Mouse (Mus musculus): Measurements from ENCODE around the gene Limd2. TPM values are rescaled to one million over a fixed set of nuclear protein-coding genes. Genes with fewer than 3 reads are reported as not detected.
"Not testable (repeated sequence)": the region's sequence is repeated elsewhere in the genome, so short reads cannot be mapped to it uniquely, and the experiment has no call there.

The Limd2 gene
- polyA plus RNA-seq, 1 experiment: 121 TPM

- H3K4me1 ChIP-seq: peaks cover 46% of the 10 kb centered on the region
- H3K27me3 ChIP-seq (replicated peaks): no peaks in the 10 kb centered on the region
- peaks cover 34% of the 10 kb centered on the region for H3K36me3 ChIP-seq (replicated peaks; ENCODE audit: low read length)
- TF ChIP-seq FLI1 (IDR thresholded peaks at IDR 0.05; ENCODE audit: low read length) (no peak), GATA1 (IDR thresholded peaks at IDR 0.05; ENCODE audit: borderline replicate concordance, low read length) (peak; percentile 99)
- H3K4me3 ChIP-seq (replicated peaks): peak overlapping the region; percentile 89
- no peaks in the 10 kb centered on the region for H3K9me3 ChIP-seq
These were observed 25.8 kb downstream of the Limd2 start for GRCm38 (mm10) chr11:106134580-106135528.

DNA sequence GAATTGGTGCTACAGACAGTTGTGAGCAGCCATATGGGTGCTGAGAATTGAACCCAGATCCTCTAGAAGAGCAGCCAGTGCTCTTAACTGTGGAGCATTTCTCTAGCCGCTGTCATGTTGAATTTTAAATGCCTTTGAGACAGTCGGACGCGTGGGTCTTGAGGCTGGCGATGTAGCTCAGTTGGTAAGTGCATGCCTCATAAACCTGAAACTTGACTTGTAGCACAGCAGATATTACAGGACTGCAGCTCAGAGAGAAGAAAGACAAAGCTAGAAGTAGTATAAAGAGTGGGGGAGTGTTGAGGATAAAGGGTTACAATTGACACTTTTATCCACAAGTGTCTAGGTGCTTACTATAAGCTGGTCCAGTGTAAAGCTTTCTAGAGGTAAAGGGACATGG is 28.1 kb downstream of the Limd2 start:
- H3K36me3 ChIP-seq (replicated peaks; ENCODE audit: low read length): peaks cover 40% of the 10 kb centered on the region
- TF ChIP-seq GATA1 (IDR thresholded peaks at IDR 0.05; ENCODE audit: borderline replicate concordance, low read length) (no peak), FLI1 (IDR thresholded peaks at IDR 0.05; ENCODE audit: low read length) (no peak)

DNA sequence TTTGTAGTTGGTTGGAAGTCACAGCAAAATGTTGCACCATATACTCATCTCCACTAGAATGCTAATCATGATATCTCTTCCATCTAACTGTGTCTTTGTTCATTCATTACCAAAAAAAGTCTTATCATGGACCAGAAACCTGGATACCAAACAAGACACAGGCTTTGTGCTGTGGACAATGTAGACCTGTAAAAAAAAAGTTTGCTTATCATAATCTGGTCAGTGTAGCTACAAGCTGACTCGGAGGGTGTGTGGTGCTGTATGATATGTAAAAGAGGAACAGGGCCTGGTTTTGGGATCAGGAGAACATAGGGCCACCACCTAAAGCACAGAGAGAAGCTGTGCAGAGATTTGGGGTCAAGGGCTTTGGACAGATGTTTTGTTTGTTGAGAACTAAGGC is 31.2 kb downstream of the Limd2 start:
- no peak for TF ChIP-seq FLI1 (IDR thresholded peaks at IDR 0.05; ENCODE audit: low read length)
- TF ChIP-seq GATA1 (IDR thresholded peaks at IDR 0.05; ENCODE audit: borderline replicate concordance, low read length): no peak
- Histone ChIP-seq H3K9me3 (no peaks in the 10 kb centered on the region), H3K36me3 (replicated peaks; ENCODE audit: low read length) (peaks cover 48% of the 10 kb centered on the region), H3K4me1 (peaks cover 29% of the 10 kb centered on the region), H3K4me3 (replicated peaks) (no peak overlapping the region), H3K27me3 (replicated peaks) (no peaks in the 10 kb centered on the region)

More for the DNA sequence above, 28.1 kb downstream of the Limd2 start:
- Histone ChIP-seq H3K27me3 (replicated peaks) (no peaks in the 10 kb centered on the region), H3K4me1 (peaks cover 52% of the 10 kb centered on the region), H3K9me3 (no peaks in the 10 kb centered on the region), H3K4me3 (replicated peaks) (no peak overlapping the region)

DNA sequence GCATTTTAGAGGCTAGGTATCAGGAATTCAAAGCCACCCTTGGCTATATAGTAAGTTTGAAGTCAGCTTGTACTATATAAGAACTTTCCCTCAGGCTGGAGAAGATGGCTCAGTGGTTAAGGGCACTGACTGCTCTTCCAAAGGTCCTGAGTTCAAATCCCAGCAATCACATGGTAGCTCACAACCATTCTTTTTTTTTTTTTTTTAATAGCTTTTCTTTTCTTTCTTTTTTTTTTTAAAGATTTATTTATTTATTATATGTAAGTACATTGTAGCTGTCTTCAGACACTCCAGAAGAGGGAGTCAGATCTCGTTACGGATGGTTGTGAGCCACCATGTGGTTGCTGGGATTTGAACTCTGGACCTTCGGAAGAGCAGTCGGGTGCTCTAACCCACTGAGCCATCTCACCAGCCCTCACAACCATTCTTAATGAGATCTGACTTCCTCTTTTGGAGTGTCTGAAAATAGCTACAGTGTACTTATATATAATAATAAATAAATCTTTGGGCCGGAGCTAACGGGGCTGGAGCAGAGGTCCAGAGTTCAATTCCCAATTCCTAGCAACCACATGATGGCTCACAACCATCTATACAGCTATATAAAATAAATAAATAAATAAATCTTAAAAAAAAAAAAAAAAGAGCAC is 33.8 kb downstream of the Limd2 start:
- not testable (repeated sequence) for H3K9me3 ChIP-seq; H3K27me3 ChIP-seq (replicated peaks); H3K4me3 ChIP-seq (replicated peaks)
- Histone ChIP-seq H3K36me3 (replicated peaks; ENCODE audit: low read length) (peaks cover 54% of the 10 kb centered on the region), H3K4me1 (peaks cover 32% of the 10 kb centered on the region)

DNA sequence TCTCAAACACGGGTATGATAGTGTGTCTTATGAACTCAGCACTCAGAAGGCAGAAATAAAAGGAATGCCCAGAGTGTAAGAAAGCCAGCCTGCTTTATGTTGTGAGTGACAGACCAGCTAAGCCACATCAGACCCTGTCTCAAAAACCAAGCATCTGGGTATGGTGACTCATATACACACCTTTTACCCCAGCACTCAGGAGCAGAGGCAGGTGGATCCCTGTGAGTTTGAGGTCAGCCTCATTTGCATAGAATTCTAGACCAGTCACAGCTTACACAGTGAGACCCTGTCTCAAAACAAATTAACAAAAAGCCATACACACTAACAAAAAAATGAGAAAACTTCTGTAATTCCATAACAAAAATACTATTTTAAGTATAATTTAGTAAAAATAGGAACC is 34.8 kb downstream of the Limd2 start:
- Histone ChIP-seq H3K36me3 (replicated peaks; ENCODE audit: low read length) (peaks cover 53% of the 10 kb centered on the region), H3K4me3 (replicated peaks) (no peak overlapping the region), H3K9me3 (no peaks in the 10 kb centered on the region), H3K27me3 (replicated peaks) (no peaks in the 10 kb centered on the region), H3K4me1 (peaks cover 37% of the 10 kb centered on the region)
- TF ChIP-seq FLI1 (IDR thresholded peaks at IDR 0.05; ENCODE audit: low read length) (no peak), GATA1 (IDR thresholded peaks at IDR 0.05; ENCODE audit: borderline replicate concordance, low read length) (no peak)

- no peaks in the 10 kb centered on the region for H3K9me3 ChIP-seq
- H3K36me3 ChIP-seq (replicated peaks; ENCODE audit: low read length): peaks cover 48% of the 10 kb centered on the region
- TF ChIP-seq FLI1 (IDR thresholded peaks at IDR 0.05; ENCODE audit: low read length) (no peak), GATA1 (IDR thresholded peaks at IDR 0.05; ENCODE audit: borderline replicate concordance, low read length) (no peak)
- H3K4me1 ChIP-seq: peaks cover 34% of the 10 kb centered on the region
- H3K27me3 ChIP-seq (replicated peaks): no peaks in the 10 kb centered on the region
- H3K4me3 ChIP-seq (replicated peaks): no peak overlapping the region
These were observed 35.9 kb downstream of the Limd2 start for GRCm38 (mm10) chr11:106124784-106125183.

DNA sequence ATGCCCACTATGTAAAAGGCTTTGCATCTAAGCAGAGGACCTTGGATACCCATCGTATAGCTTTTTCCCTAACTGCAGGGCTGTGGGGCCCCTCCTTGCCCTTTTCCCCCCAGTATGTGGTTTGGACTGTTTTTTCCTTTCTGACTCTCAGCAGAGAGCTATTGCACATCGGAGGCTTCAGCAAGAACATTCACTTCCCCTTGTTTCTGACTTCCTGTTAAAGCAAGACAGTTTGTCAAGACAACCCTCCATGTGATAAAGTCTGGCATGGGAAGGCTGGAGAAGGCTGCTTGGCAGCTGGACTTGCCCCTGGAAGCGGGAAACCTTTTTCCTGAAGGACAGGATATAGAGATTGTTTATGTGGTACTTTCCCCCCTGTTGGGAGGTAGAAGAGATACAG is 37.9 kb downstream of the Limd2 start:
- Histone ChIP-seq H3K4me1 (peaks cover 24% of the 10 kb centered on the region), H3K27me3 (replicated peaks) (no peaks in the 10 kb centered on the region), H3K4me3 (replicated peaks) (peak overlapping the region; percentile 80), H3K36me3 (replicated peaks; ENCODE audit: low read length) (peaks cover 52% of the 10 kb centered on the region), H3K9me3 (no peaks in the 10 kb centered on the region)
- TF ChIP-seq GATA1 (IDR thresholded peaks at IDR 0.05; ENCODE audit: borderline replicate concordance, low read length) (no peak), FLI1 (IDR thresholded peaks at IDR 0.05; ENCODE audit: low read length) (no peak)

- H3K36me3 ChIP-seq (replicated peaks; ENCODE audit: low read length): peaks cover 58% of the 10 kb centered on the region
- peak overlapping the region; percentile 64 for H3K4me3 ChIP-seq (replicated peaks)
- TF ChIP-seq GATA1 (IDR thresholded peaks at IDR 0.05; ENCODE audit: borderline replicate concordance, low read length) (no peak), FLI1 (IDR thresholded peaks at IDR 0.05; ENCODE audit: low read length) (no peak)
- peaks cover 24% of the 10 kb centered on the region for H3K4me1 ChIP-seq
- H3K9me3 ChIP-seq: no peaks in the 10 kb centered on the region
- H3K27me3 ChIP-seq (replicated peaks): no peaks in the 10 kb centered on the region
These were observed 38.4 kb downstream of the Limd2 start for GRCm38 (mm10) chr11:106122221-106122620.

DNA sequence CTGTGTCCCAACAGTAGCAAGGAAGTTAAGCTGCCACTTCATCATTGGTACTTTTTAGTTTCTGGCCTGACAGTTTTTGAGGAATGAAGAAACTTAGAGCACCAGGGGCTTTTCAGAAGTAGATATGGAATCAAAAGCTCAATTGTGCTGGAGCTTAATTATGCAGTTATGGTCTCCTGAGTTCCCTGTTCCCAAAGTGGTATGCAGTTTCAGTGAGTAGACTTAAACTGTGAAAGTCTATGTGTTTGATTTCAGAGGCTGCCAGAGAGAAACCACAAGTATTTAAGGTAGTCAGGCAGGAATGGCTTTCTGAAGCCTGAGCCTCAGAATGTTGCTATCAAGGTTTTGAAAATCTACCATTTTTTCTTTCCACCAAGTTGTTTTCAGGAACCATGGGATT is 49.0 kb downstream of the Limd2 start:
- Histone ChIP-seq H3K4me3 (replicated peaks) (no peak overlapping the region), H3K36me3 (replicated peaks; ENCODE audit: low read length) (peaks cover 51% of the 10 kb centered on the region), H3K27me3 (replicated peaks) (no peaks in the 10 kb centered on the region), H3K9me3 (no peaks in the 10 kb centered on the region), H3K4me1 (peaks cover 17% of the 10 kb centered on the region)
- TF ChIP-seq FLI1 (IDR thresholded peaks at IDR 0.05; ENCODE audit: low read length) (no peak), GATA1 (IDR thresholded peaks at IDR 0.05; ENCODE audit: borderline replicate concordance, low read length) (no peak)

Other genes with a start within 250 kb of the Limd2 start
- gene Cyb561, start 207.5 kb downstream of the Limd2 start, polyA plus RNA-seq (2012; ENCODE audit: insufficient read depth, low replicate concordance): not detected in 2 replicates
- 0.17 and 0.89 TPM in 2 replicates for gene Ace, start 192.9 kb downstream of the Limd2 start, polyA plus RNA-seq (2012; ENCODE audit: insufficient read depth, low replicate concordance)
- not detected in 2 replicates for gene Ace3, start 166.2 kb downstream of the Limd2 start, polyA plus RNA-seq (2012; ENCODE audit: insufficient read depth, low replicate concordance)
- gene Kcnh6, start 152.7 kb downstream of the Limd2 start, polyA plus RNA-seq (2012; ENCODE audit: insufficient read depth, low replicate concordance): not detected in 2 replicates
- 1.7 and 5.8 TPM in 2 replicates for gene Dcaf7, start 124.0 kb downstream of the Limd2 start, polyA plus RNA-seq (2012; ENCODE audit: insufficient read depth, low replicate concordance)
- gene Taco1, start 94.8 kb downstream of the Limd2 start, polyA plus RNA-seq (2012; ENCODE audit: insufficient read depth, low replicate concordance): 2.7 and 3.8 TPM in 2 replicates
- gene Map3k3, start 76.2 kb downstream of the Limd2 start, polyA plus RNA-seq (2012; ENCODE audit: insufficient read depth, low replicate concordance): 1.5 and 1.6 TPM in 2 replicates
- not detected in 2 replicates for gene Gm10840, start within 50 bp of the Limd2 start, polyA plus RNA-seq (2012; ENCODE audit: insufficient read depth, low replicate concordance)
- 50.4 and 187 TPM in 2 replicates for gene Strada, start 41.3 kb upstream of the Limd2 start, polyA plus RNA-seq (2012; ENCODE audit: insufficient read depth, low replicate concordance)
- 1.4 and 4.7 TPM in 2 replicates for gene Ccdc47, start 55.5 kb upstream of the Limd2 start, polyA plus RNA-seq (2012; ENCODE audit: insufficient read depth, low replicate concordance)
- 4.9 and 12.1 TPM in 2 replicates for gene Ddx42, start 56.1 kb upstream of the Limd2 start, polyA plus RNA-seq (2012; ENCODE audit: insufficient read depth, low replicate concordance)
- gene Ftsj3, start 95.2 kb upstream of the Limd2 start, polyA plus RNA-seq (2012; ENCODE audit: insufficient read depth, low replicate concordance): 6.7 TPM in 1 of 2 replicates, not detected in the other
- gene Psmc5, start 95.3 kb upstream of the Limd2 start, polyA plus RNA-seq (2012; ENCODE audit: insufficient read depth, low replicate concordance): 1.8 and 34.7 TPM in 2 replicates
- 51.3 and 84.6 TPM in 2 replicates for gene Smarcd2, start 112.1 kb upstream of the Limd2 start, polyA plus RNA-seq (2012; ENCODE audit: insufficient read depth, low replicate concordance)
- gene Tcam1, start 115.8 kb upstream of the Limd2 start, polyA plus RNA-seq (2012; ENCODE audit: insufficient read depth, low replicate concordance): not detected in 2 replicates
- not detected in 2 replicates for gene Gh, start 141.0 kb upstream of the Limd2 start, polyA plus RNA-seq (2012; ENCODE audit: insufficient read depth, low replicate concordance)
- gene Cd79b, start 153.9 kb upstream of the Limd2 start, polyA plus RNA-seq (2012; ENCODE audit: insufficient read depth, low replicate concordance): 1.1 TPM in 1 of 2 replicates, not detected in the other
- gene Scn4a, start 192.4 kb upstream of the Limd2 start, polyA plus RNA-seq (2012; ENCODE audit: insufficient read depth, low replicate concordance): not detected in 2 replicates
- gene Prr29, start 204.6 kb upstream of the Limd2 start, polyA plus RNA-seq (2012; ENCODE audit: insufficient read depth, low replicate concordance): not detected in 2 replicates
- gene Icam2, start 227.2 kb upstream of the Limd2 start, polyA plus RNA-seq (2012; ENCODE audit: insufficient read depth, low replicate concordance): 2.3 and 19.4 TPM in 2 replicates

Data from megakaryocyte, embryonic 14.5 days (primary cell).